Mouse (Mus musculus) CH12.LX (cell line): ENCODE results near the gene Pkn3. TPM values are rescaled to one million over a fixed set of nuclear protein-coding genes. Genes with fewer than 3 reads are reported as not detected.

Source experiments
- DNase-seq: peaks from one replicate; pipeline ENCODE4 v3.0.0-alpha.2; 2013; ENCODE audit errors: extremely low read depth
- H3K27ac ChIP-seq: 2 replicates; pipeline ENCODE4 v1.5.1; 2012; ENCODE audit warnings: low read depth, mild to moderate bottlenecking, control low read depth, moderate library complexity; ENCODE audit not compliant: insufficient read depth
- H3K27me3 ChIP-seq: replicated peaks from 2 replicates; pipeline ENCODE3; 2012; ENCODE audit warnings: inconsistent platforms
- H3K36me3 ChIP-seq, 2 experiments: replicated peaks in 1 of 2; 2 replicates each; pipeline versions ENCODE3 to v1.6.1; 2012; ENCODE audit warnings: inconsistent platforms in 1 of 2, low read length in 1 of 2, mild to moderate bottlenecking in 1 of 2, mixed read lengths in 1 of 2, moderate library complexity in 1 of 2; ENCODE audit not compliant: control insufficient read depth in 1 of 2, insufficient read depth in 1 of 2
- H3K4me1 ChIP-seq, 2 experiments: 2 replicates each; pipeline ENCODE4 v1.6.1; 2012; ENCODE audit warnings: inconsistent platforms in 1 of 2, moderate library complexity in 1 of 2; ENCODE audit not compliant: insufficient read depth in 2 of 2, control insufficient read depth in 1 of 2
- H3K4me2 ChIP-seq: 2 replicates; pipeline ENCODE4 v1.6.1; 2012; ENCODE audit warnings: low read depth, mild to moderate bottlenecking, control low read depth; ENCODE audit not compliant: poor library complexity, insufficient read depth, severe bottlenecking
- H3K4me3 ChIP-seq, 3 experiments: fragments of 150-350 bp in 1 of 3; sonication (generic) in 1 of 3; replicated peaks in 1 of 3; 2 replicates each; pipeline versions ENCODE3 to v1.5.1; 2011 to 2012; ENCODE audit warnings: low read depth in 2 of 3, low read length in 2 of 3, mild to moderate bottlenecking in 2 of 3, moderate library complexity in 2 of 3, control low read depth in 1 of 3, improper control_type of control experiment in 1 of 3, inconsistent platforms in 1 of 3, mixed read lengths in 1 of 3; ENCODE audit not compliant: poor library complexity in 1 of 3
- H3K79me2 ChIP-seq: replicated peaks from 2 replicates; pipeline ENCODE4 v1.6.1; 2012; ENCODE audit warnings: mild to moderate bottlenecking, moderate library complexity; ENCODE audit not compliant: control insufficient read depth, poor library complexity, insufficient read depth, severe bottlenecking; ENCODE audit errors: extremely low read depth
- H3K9ac ChIP-seq: 2 replicates; pipeline ENCODE4 v1.6.1; 2012; ENCODE audit warnings: low read depth, mild to moderate bottlenecking, control low read depth, moderate library complexity; ENCODE audit not compliant: insufficient read depth
- H3K9me3 ChIP-seq: replicated peaks from 2 replicates; pipeline ENCODE3; 2012; ENCODE audit warnings: low read length, inconsistent platforms, mixed read lengths
- BHLHE40 ChIP-seq: IDR thresholded peaks from 2 replicates; pipeline ENCODE4 v1.6.1; 2011; ENCODE audit warnings: mild to moderate bottlenecking, low read depth, low read length, improper control_type of control experiment
- CHD1 ChIP-seq: IDR thresholded peaks from 2 replicates; pipeline ENCODE4 v1.6.1; 2012; ENCODE audit warnings: low read depth, low read length, improper control_type of control experiment, inconsistent platforms
- CTCF ChIP-seq, 2 experiments: IDR thresholded peaks in 1 of 2; conservative IDR thresholded peaks in 1 of 2; 2 replicates each; pipeline ENCODE4 v1.5.1; 2011 to 2012; ENCODE audit warnings: low read depth in 2 of 2, low read length in 2 of 2, improper control_type of control experiment in 1 of 2, inconsistent platforms in 1 of 2, mild to moderate bottlenecking in 1 of 2, moderate library complexity in 1 of 2
- ELF1 ChIP-seq: IDR thresholded peaks from 2 replicates; pipeline ENCODE4 v1.6.1; 2014; ENCODE audit warnings: low read depth, mild to moderate bottlenecking, inconsistent platforms, low read length, improper control_type of control experiment
- EP300 ChIP-seq: IDR thresholded peaks from 2 replicates; pipeline ENCODE4 v1.6.1; 2011; ENCODE audit warnings: low read length, improper control_type of control experiment
- ETS1 ChIP-seq: conservative IDR thresholded peaks from 2 replicates; pipeline ENCODE4 v1.6.1; 2012; ENCODE audit warnings: low read depth, mild to moderate bottlenecking, inconsistent platforms, low read length, improper control_type of control experiment, moderate library complexity
- GABPA ChIP-seq: IDR thresholded peaks from 2 replicates; pipeline ENCODE4 v1.6.1; 2012; ENCODE audit warnings: low read depth, low read length, improper control_type of control experiment, inconsistent platforms; ENCODE audit not compliant: insufficient replicate concordance
- HCFC1 ChIP-seq: IDR thresholded peaks from 2 replicates; pipeline ENCODE4 v1.6.1; 2012; ENCODE audit warnings: low read depth, mild to moderate bottlenecking, inconsistent platforms, low read length, improper control_type of control experiment
- IRF4 ChIP-seq: IDR thresholded peaks from 2 replicates; pipeline ENCODE4 v1.6.1; 2014; ENCODE audit warnings: low read depth, mild to moderate bottlenecking, inconsistent platforms, low read length, improper control_type of control experiment
- JUN ChIP-seq: IDR thresholded peaks from 2 replicates; pipeline ENCODE4 v1.6.1; 2011; ENCODE audit warnings: low read depth, mild to moderate bottlenecking, low read length, improper control_type of control experiment, moderate library complexity; ENCODE audit not compliant: insufficient read depth
- KAT2A ChIP-seq: IDR thresholded peaks from 2 replicates; pipeline ENCODE4 v1.6.1; 2012; ENCODE audit warnings: low read length, improper control_type of control experiment, inconsistent platforms; ENCODE audit not compliant: insufficient replicate concordance
- MAFK ChIP-seq: IDR thresholded peaks from 2 replicates; pipeline ENCODE4 v1.6.1; 2011; ENCODE audit warnings: low read length, improper control_type of control experiment; ENCODE audit not compliant: insufficient replicate concordance
- MAX ChIP-seq: IDR thresholded peaks from 2 replicates; pipeline ENCODE4 v1.6.1; 2011; ENCODE audit warnings: low read length, improper control_type of control experiment
- MEF2A ChIP-seq: IDR thresholded peaks from 2 replicates; pipeline ENCODE4 v1.6.1; 2014; ENCODE audit warnings: low read depth, mild to moderate bottlenecking, inconsistent platforms, low read length, improper control_type of control experiment, borderline replicate concordance
- MXI1 ChIP-seq: IDR thresholded peaks from 2 replicates; pipeline ENCODE4 v1.6.1; 2011; ENCODE audit warnings: mild to moderate bottlenecking, low read depth, low read length, improper control_type of control experiment
- MYC ChIP-seq: IDR thresholded peaks from 2 replicates; pipeline ENCODE4 v1.6.1; 2011; ENCODE audit warnings: low read depth, mild to moderate bottlenecking, improper control_type of control experiment, low read length
- NELFE ChIP-seq: IDR thresholded peaks from 2 replicates; pipeline ENCODE4 v1.6.1; 2011; ENCODE audit warnings: low read depth, low read length, improper control_type of control experiment
- NRF1 ChIP-seq: IDR thresholded peaks from 2 replicates; pipeline ENCODE4 v1.6.1; 2014; ENCODE audit warnings: low read depth, mild to moderate bottlenecking, inconsistent platforms, low read length, improper control_type of control experiment, moderate library complexity
- PAX5 ChIP-seq: IDR thresholded peaks from 2 replicates; pipeline ENCODE4 v1.6.1; 2012; ENCODE audit warnings: low read length, inconsistent platforms, mixed read lengths
- POLR2AphosphoS2 ChIP-seq: IDR thresholded peaks from 2 replicates; pipeline ENCODE4 v1.6.1; 2011; ENCODE audit warnings: low read depth, low read length, improper control_type of control experiment
- RCOR1 ChIP-seq: conservative IDR thresholded peaks from 2 replicates; pipeline ENCODE4 v1.6.1; 2012; ENCODE audit warnings: low read depth, mild to moderate bottlenecking, inconsistent platforms, low read length, improper control_type of control experiment
- SIN3A ChIP-seq: IDR thresholded peaks from 2 replicates; pipeline ENCODE4 v1.6.1; 2012; ENCODE audit warnings: low read length, improper control_type of control experiment, inconsistent platforms
- SMC3 ChIP-seq: IDR thresholded peaks from 2 replicates; pipeline ENCODE4 v1.6.1; 2011; ENCODE audit warnings: low read depth, low read length, improper control_type of control experiment
- TBP ChIP-seq: conservative IDR thresholded peaks from 2 replicates; pipeline ENCODE4 v1.6.1; 2011; ENCODE audit warnings: low read depth, low read length, improper control_type of control experiment
- TCF12 ChIP-seq: IDR thresholded peaks from 2 replicates; pipeline ENCODE4 v1.6.1; 2014; ENCODE audit warnings: low read depth, mild to moderate bottlenecking, inconsistent platforms, low read length, improper control_type of control experiment
- UBTF ChIP-seq: IDR thresholded peaks from 2 replicates; pipeline ENCODE4 v1.6.1; 2012; ENCODE audit warnings: low read depth, mild to moderate bottlenecking, inconsistent platforms, low read length, improper control_type of control experiment, moderate library complexity
- USF2 ChIP-seq: conservative IDR thresholded peaks from 2 replicates; pipeline ENCODE4 v1.6.1; 2011; ENCODE audit warnings: low read depth, low read length, improper control_type of control experiment
- ZC3H11A ChIP-seq: IDR thresholded peaks from 2 replicates; pipeline ENCODE4 v1.6.1; 2012; ENCODE audit warnings: low read depth, mild to moderate bottlenecking, inconsistent platforms, low read length, improper control_type of control experiment
- ZKSCAN1 ChIP-seq: IDR thresholded peaks from 2 replicates; pipeline ENCODE4 v1.6.1; 2012; ENCODE audit warnings: low read depth, inconsistent platforms, low read length, improper control_type of control experiment, borderline replicate concordance
- ZNF384 ChIP-seq: IDR thresholded peaks from 2 replicates; pipeline ENCODE4 v1.6.1; 2012; ENCODE audit warnings: low read depth, low read length, improper control_type of control experiment, inconsistent platforms
- dilution Hi-C: fragments of 300-500 bp; cut with MboI; formaldehyde crosslinking; loops from 2 replicates; pipeline ENCODE4 v1.14.3; 2020; ENCODE audit warnings: low sequenced_read_pairs; ENCODE audit not compliant: extremely low pct_unique_long_range_greater_than_20kb, extremely low pct_ligation_motif_present
- in situ Hi-C: fragments of 300-500 bp; cut with MboI; formaldehyde crosslinking; loops from 3 replicates; pipeline ENCODE4 v1.14.3; 2019; ENCODE audit warnings: low sequenced_read_pairs, low pct_ligation_motif_present, low pct_unique_long_range_greater_than_20kb, mixed read lengths
- polyA plus RNA-seq: library from polyadenylated mRNA; unstranded; fragments of >175 nt; gene quantifications from 2 replicates; pipeline ENCODE4 v1.2.1, GENCODE M21; 2012; ENCODE audit warnings: low read depth; ENCODE audit not compliant: insufficient read length
- total RNA-seq, 2 experiments: library from RNA; depleted of rRNA; stranded (reverse); fragments of 300-350 nt in 1 of 2; fragments of >200 nt in 1 of 2; gene quantifications; 2 replicates each; pipeline ENCODE4 v1.2.3; 2012 to 2014

Pkn3 gene
- total and polyA plus RNA-seq, 3 experiments = 4.7 to 8.3 (median 6.7) TPM

- H3K27ac ChIP-seq = peak overlapping the region; percentile 25; the same call in 1 of the 2 replicates
- peak; percentile 60 for DNase-seq
- no peaks in the 10 kb centered on the region for H3K27me3 ChIP-seq
- peak overlapping the region; percentile 71 to 88 (median 80) for H3K4me3 ChIP-seq
- H3K36me3 ChIP-seq = peaks cover 26 to 66% of the 10 kb centered on the region in 2 experiments
- peak overlapping the region; percentile 85 for H3K4me2 ChIP-seq
- peak; percentile 8; the same call in 1 of the 2 replicates for TF ChIP-seq TBP
- TF ChIP-seq ZC3H11A = no peak
- TF ChIP-seq SIN3A = no peak
- no peak for TF ChIP-seq MAX
- no peak for TF ChIP-seq MEF2A
- TF ChIP-seq NRF1 = peak; percentile 64
- no peak for TF ChIP-seq ZNF384
- TF ChIP-seq POLR2AphosphoS2 = no peak
- TF ChIP-seq MXI1 = peak; percentile 35; the same call in 1 of the 2 replicates
- TF ChIP-seq GABPA = no peak
- TF ChIP-seq MYC = no peak
- no peak for TF ChIP-seq EP300
- no peak for TF ChIP-seq USF2
- TF ChIP-seq MAFK = no peak
- TF ChIP-seq UBTF = no peak
- no peak for TF ChIP-seq SMC3
- no peak for TF ChIP-seq RCOR1
- TF ChIP-seq IRF4 = no peak
- H3K4me1 ChIP-seq = peaks cover 22 to 45% of the 10 kb centered on the region in 2 experiments
- no peaks in the 10 kb centered on the region for H3K9me3 ChIP-seq
- peak overlapping the region; percentile 56 for H3K9ac ChIP-seq
- dilution Hi-C loops (no loop called here), in situ Hi-C loops (no loop called here)
- peaks cover 3% of the 10 kb centered on the region; the same call in 1 of the 2 replicates for H3K79me2 ChIP-seq
These were observed 16.7 kb downstream of the Pkn3 start for GRCm38 (mm10) chr2:30094208-30094588.

DNA sequence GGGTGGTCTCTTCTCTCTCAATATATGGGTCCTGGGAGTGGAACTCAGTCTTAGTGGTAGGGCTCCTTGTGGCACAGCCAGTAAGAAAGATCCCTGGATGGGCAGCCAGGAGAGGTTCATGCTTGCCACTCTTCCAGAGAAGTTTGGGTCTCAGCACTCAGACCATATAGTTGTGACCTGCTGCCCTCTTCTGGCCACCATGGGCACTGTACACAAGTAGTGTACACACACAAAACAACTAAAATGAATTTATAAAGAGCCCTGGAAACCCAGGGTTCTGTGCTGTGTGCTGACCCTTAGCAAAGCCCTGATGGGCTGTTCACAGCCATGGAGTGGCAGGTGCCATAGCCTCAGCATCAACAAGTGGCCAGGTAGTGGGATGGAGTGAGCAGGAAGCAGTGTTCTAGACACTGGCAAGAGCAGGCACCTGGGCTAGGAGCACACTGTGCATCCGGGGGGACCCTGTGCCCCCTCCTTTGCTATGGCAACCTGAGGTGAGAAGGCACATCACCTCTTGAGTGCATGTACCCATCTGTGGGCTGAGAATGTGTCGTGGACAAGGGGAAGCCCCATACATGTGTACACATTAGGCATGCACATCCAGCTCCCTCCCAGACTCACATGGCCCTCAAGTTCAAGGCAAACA is 18.5 kb downstream of the Pkn3 start:
- no peak overlapping the region for H3K4me3 ChIP-seq
- H3K4me1 ChIP-seq = peaks cover 22 to 56% of the 10 kb centered on the region in 2 experiments
- H3K36me3 ChIP-seq = peaks cover 21 to 67% of the 10 kb centered on the region in 2 experiments
- H3K27ac ChIP-seq = no peak overlapping the region
- H3K27me3 ChIP-seq = no peaks in the 10 kb centered on the region
- no peak overlapping the region for H3K4me2 ChIP-seq
- dilution Hi-C loops (no loop called here), in situ Hi-C loops (no loop called here)
- no peaks in the 10 kb centered on the region for H3K9me3 ChIP-seq
- no peak overlapping the region for H3K9ac ChIP-seq
- peak; percentile 70 for DNase-seq
- H3K79me2 ChIP-seq = peaks cover 3% of the 10 kb centered on the region; the same call in 1 of the 2 replicates
- no peak for TF ChIP-seq IRF4
- no peak for TF ChIP-seq GABPA
- no peak for TF ChIP-seq CHD1
- TF ChIP-seq JUN = no peak
- 0 out of 2 replicates have a peak, but pooled peaks have one; percentile 10 for TF ChIP-seq NELFE
- no peak for TF ChIP-seq POLR2AphosphoS2
- no peak for TF ChIP-seq MAFK
- peak; percentile 53 to 92; a peak in 3 of 4 replicates for TF ChIP-seq CTCF (conservative IDR thresholded peaks at IDR 0.05 in 1 of 2, IDR thresholded peaks at IDR 0.05 in 1 of 2; ENCODE audit: low read depth in 2 of 2, low read length in 2 of 2)
- TF ChIP-seq KAT2A = no peak
- no peak for TF ChIP-seq ZNF384
- no peak for TF ChIP-seq ZKSCAN1
- no peak for TF ChIP-seq NRF1
- TF ChIP-seq PAX5 = no peak
- TF ChIP-seq USF2 = no peak
- no peak for TF ChIP-seq MAX
- TF ChIP-seq MEF2A = no peak
- no peak for TF ChIP-seq ELF1
- TF ChIP-seq HCFC1 = no peak
- peak; percentile 41; the same call in 1 of the 2 replicates for TF ChIP-seq MXI1
- TF ChIP-seq BHLHE40 = no peak
- TF ChIP-seq ETS1 = no peak
- TF ChIP-seq TCF12 = no peak
- no peak for TF ChIP-seq EP300
